Mouse (Mus musculus): Measurements from ENCODE around the gene G430095P16Rik. TPM values are rescaled to one million over a fixed set of nuclear protein-coding genes. Genes with fewer than 3 reads are reported as not detected.

G430095P16Rik gene
- total RNA-seq, 1 experiment from 2014 or later, result 3.4 TPM

GRCm38 (mm10) chr8:84700941-84701911, 21.6 kb upstream of the G430095P16Rik start, which contains the start of gene Lyl1:
Gene Lyl1, plus strand, starts transcription at chr8:84701457.
- ATAC-seq (ENCODE audit: extremely low read depth, insufficient number of reproducible peaks, low FRiP score, poor library complexity, severe bottlenecking), result peak; percentile 39

GRCm38 (mm10) chr8:84702561-84702960, 20.2 kb upstream of the G430095P16Rik start:
- ATAC-seq (ENCODE audit: extremely low read depth, insufficient number of reproducible peaks, low FRiP score, poor library complexity, severe bottlenecking), result no peak

DNA sequence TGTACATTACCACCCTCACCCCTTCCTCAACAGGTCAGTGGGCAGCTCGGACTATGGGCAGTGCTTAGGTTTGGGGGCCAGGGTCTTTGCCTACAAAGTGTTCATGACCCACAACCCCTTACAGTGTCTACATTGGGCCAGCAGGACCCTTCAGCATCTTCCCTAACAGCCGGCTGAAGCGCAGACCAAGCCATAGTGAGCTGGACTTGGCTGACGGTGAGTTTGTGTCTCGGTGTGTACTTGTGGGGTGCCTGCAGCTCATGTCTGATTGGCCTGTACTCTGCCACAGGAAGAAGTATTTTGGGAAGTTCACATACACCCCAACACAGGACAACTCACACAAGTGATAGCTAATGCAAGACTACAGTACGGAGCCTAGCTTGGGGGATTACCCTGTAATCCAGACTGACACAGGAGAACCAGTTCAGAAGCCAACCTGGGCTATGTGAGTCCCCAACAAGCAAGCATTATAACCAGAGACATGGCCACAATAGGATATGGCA, 19.8 kb upstream of the G430095P16Rik start:
- ATAC-seq (ENCODE audit: extremely low read depth, insufficient number of reproducible peaks, low FRiP score, poor library complexity, severe bottlenecking), result no peak

- ATAC-seq (ENCODE audit: extremely low read depth, insufficient number of reproducible peaks, low FRiP score, poor library complexity, severe bottlenecking), result no peak
Observed at GRCm38 (mm10) chr8:84703466-84704249, 19.1 kb upstream of the G430095P16Rik start.

GRCm38 (mm10) chr8:84704356-84704755, 18.5 kb upstream of the G430095P16Rik start:
- no peak for ATAC-seq (ENCODE audit: extremely low read depth, insufficient number of reproducible peaks, low FRiP score, poor library complexity, severe bottlenecking)

- no peak for ATAC-seq (ENCODE audit: extremely low read depth, insufficient number of reproducible peaks, low FRiP score, poor library complexity, severe bottlenecking)
Observed at GRCm38 (mm10) chr8:84704867-84705831, 17.7 kb upstream of the G430095P16Rik start.

- no peak for ATAC-seq (ENCODE audit: extremely low read depth, insufficient number of reproducible peaks, low FRiP score, poor library complexity, severe bottlenecking)
Observed at GRCm38 (mm10) chr8:84705960-84706359, 16.8 kb upstream of the G430095P16Rik start.

DNA sequence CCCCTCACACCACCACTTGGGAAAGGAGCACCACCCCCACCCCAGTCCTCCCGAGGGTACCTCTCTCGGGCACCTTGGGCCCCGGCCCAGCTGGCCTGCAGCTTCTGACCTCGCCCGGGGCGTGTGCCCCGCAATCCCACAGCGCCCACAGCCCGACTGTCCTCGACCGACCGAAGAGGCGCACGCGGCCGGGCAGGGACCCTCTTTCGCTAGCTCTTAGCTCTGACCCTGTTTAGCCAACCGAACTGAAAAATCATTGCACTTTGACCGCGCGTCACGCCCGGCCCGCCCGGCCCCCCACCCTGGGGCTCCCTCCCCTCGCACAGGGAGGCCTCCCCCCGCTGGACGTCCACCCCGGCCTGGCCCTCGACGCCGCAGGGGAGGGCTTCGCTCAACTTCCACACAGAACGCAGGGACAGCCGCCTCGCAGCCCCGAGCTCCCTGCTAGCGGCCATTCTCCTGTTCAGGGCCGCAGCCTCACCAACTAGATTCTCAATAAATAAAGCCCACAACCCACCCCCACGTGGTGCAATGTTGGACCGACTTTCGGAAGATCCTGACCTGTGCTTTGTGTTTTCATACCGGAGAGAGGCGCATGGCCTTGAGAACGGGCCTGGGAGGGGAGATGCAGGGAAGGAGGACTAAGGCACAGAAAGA, 16.1 kb upstream of the G430095P16Rik start:
- no peak for ATAC-seq (ENCODE audit: extremely low read depth, insufficient number of reproducible peaks, low FRiP score, poor library complexity, severe bottlenecking)

DNA sequence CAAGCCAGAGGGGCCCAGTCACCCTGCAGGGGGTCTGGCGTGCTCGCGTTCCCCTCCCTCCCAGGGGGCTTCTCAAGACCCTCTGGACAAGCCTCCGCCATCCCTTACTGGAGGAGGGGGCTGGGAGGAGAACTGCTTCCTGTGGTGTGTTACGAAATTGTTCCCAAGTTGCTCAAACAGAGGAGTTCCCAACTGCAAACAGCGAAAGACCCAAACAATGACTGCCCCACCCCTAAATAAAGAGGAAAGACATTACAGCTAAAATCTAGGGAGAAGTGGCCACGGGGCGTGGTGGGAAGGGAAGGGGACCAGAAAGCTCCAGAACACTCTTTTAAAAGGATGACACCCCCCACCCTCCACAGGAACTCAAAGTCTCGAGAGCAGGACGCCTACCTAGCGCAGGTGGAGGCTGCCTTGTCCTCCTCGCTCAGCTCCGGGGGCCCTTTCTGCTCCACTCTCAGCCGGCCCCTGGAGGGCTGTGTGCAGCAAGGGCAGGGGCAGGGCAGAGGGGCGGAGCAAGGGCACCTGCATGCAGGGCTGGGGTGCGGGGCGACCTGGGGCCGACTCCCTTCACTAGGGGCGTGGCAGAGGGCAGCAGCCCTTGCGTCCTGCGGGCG, 15.4 kb upstream of the G430095P16Rik start:
- ATAC-seq (ENCODE audit: extremely low read depth, insufficient number of reproducible peaks, low FRiP score, poor library complexity, severe bottlenecking), result peak; percentile 43

- no peak for ATAC-seq (ENCODE audit: extremely low read depth, insufficient number of reproducible peaks, low FRiP score, poor library complexity, severe bottlenecking)
Observed at GRCm38 (mm10) chr8:84708071-84708541, 14.7 kb upstream of the G430095P16Rik start.

- peak; percentile 66 for ATAC-seq (ENCODE audit: extremely low read depth, insufficient number of reproducible peaks, low FRiP score, poor library complexity, severe bottlenecking)
Observed at GRCm38 (mm10) chr8:84708774-84709475, 13.9 kb upstream of the G430095P16Rik start.

DNA sequence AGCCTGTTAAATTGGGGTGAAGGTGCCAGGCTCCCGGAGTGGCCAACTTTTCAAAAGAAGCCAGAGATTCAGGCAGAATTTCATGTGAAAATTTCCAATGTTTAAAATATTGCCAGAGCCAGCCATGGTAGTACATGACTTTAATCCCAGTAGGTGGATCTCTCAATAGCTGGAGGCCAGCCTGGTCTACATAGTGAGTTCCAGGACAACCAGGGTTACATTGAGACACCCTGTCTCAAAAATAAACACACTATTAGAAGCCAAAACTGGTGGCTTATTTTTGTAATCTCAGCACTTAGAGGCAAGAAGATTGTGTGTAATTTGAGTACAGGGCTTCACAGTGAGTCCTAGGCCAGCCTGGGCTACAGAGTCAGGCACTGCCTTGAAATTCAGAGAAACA, 12.9 kb upstream of the G430095P16Rik start:
- no peak for ATAC-seq (ENCODE audit: extremely low read depth, insufficient number of reproducible peaks, low FRiP score, poor library complexity, severe bottlenecking)

DNA sequence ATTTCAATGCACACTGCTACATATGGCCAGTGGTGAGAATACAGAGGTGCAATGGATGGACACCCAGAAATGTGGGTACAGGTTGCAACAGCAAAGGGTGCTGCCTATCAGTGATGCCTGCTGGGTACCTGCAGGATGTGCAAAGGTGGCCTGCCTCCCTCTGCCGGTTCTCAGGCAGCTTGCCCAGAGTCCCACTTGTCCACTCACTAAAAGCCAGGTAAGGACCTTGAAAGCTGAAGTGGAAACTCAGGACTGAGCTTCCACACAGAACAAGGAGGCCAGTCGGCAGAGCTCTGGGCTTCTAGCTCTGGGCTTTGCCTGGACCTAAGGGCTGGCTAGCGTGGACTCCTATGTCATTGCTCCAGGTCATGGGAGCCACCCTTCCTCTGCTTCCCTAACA, 11.5 kb upstream of the G430095P16Rik start:
- ATAC-seq (ENCODE audit: extremely low read depth, insufficient number of reproducible peaks, low FRiP score, poor library complexity, severe bottlenecking), result no peak

DNA sequence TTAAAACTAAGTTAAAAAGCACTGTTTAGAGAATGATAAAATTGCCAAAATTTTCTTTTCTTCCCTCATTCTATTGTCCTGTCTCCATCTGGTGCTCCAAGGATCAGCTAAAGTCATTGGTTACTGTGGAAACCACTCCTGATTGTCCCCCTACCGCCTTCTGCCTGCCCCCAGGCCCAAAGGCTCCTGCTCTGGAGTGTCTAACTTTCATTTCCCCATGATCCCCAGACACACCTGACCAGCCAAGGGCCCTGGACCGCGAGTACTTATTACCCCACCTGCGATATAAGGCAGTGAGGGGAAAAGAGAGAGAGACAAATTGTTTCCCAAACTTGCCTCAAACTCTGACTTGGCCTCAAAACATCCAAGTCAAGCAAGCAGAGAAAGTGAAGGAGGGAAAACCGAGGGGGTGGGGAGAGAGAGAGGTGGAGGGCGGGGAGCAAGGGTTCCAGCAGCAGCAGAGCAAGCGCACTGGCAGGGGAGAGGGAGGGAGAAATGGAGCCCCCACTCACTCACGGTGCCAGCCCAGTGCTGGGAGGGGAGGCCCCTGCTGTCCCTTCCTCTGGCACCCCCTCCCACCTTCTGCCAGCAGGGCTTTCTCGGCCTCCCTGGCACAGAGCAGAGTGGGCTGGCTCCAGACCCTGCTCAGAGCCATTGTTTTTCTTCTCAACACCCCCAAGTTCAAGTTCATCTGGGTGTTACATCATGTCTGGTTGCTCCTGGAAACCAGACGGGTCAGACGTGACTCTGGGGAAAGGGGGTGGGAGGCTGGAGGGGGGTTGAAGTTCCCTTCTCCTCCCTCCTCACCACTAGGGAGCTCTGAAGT, 10.7 kb upstream of the G430095P16Rik start:
- ATAC-seq (ENCODE audit: extremely low read depth, insufficient number of reproducible peaks, low FRiP score, poor library complexity, severe bottlenecking), result no peak

DNA sequence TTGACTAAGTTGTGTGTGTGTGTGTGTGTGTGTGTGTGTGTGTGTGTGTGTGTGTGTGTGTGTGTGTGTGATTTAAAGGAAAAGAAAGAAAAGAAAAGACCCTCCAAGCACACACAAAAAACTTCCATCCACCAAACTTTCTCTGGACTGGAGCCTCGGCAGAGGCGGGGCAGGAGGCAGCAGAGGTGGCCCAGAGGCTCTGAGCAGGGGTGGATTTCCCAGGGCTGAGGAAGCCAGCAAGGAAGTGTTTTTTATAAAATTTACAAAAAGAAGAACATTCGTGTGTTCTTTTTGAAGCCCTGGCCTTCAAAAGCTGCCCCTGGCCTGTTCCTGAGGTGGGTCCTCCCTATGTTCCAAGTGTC, 10.1 kb upstream of the G430095P16Rik start:
- ATAC-seq (ENCODE audit: extremely low read depth, insufficient number of reproducible peaks, low FRiP score, poor library complexity, severe bottlenecking), result no peak

- ATAC-seq (ENCODE audit: extremely low read depth, insufficient number of reproducible peaks, low FRiP score, poor library complexity, severe bottlenecking), result no peak
Observed at GRCm38 (mm10) chr8:84713381-84713780, 9.4 kb upstream of the G430095P16Rik start.
